Mouse (Mus musculus): ENCODE measurements around the gene Thsd7b. TPM values are rescaled to one million over a fixed set of nuclear protein-coding genes. Genes with fewer than 3 reads are reported as not detected.
A peak's percentile ranks its signal among the peaks of the same experiment; 100 is the strongest.
"Not testable (repeated sequence)": the region's sequence is repeated elsewhere in the genome, so short reads cannot be mapped to it uniquely, and the experiment has no call there.

Gene Thsd7b
- polyA plus RNA-seq, 1 experiment from 2014 or later, result 0.54 TPM

DNA sequence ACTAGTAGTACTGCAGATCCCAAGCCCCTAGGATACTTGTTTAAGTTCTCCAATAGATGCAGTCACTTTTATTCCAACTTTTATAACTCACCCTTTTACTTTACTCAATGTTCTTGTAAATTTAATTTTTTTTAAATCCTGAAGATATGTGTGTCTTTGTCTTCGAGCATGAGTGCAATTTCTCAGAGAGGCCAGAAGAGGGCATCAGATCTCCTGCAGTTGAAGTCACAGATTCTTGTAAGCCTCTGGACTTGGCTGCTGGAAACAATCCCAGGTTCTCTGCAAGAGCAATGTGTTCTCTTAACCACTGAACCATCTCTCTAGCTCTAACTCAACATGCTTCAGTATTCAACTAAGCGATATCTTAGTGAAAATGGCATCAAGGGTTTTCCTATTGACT is 894.2 kb downstream of the Thsd7b start:
- ATAC-seq (ENCODE audit: insufficient read depth) (no peak), DNase-seq (peak; percentile 55)
- Histone ChIP-seq H3K36me3 (ENCODE audit: insufficient read depth) (no peaks in the 10 kb centered on the region), H3K9ac (no peak overlapping the region), H3K4me2 (no peak overlapping the region), H3K27ac (ENCODE audit: low read depth) (no peak overlapping the region), H3K4me3 (ENCODE audit: low read depth, low read length) (no peak overlapping the region), H3K27me3 (ENCODE audit: insufficient read depth, low read length) (no peaks in the 10 kb centered on the region), H3K9me3 (ENCODE audit: low read depth, low read length) (no peaks in the 10 kb centered on the region), H3K4me1 (ENCODE audit: insufficient read depth) (no peaks in the 10 kb centered on the region)
- peak; percentile 56 for TF ChIP-seq CTCF (IDR thresholded peaks at IDR 0.05; ENCODE audit: low read depth)
- WGBS, result 61% methylated on average over 2 of the region's 2 CpGs

GRCm38 (mm10) chr1:130169875-130170274 is 896.8 kb downstream of the Thsd7b start:
- H3K4me3 ChIP-seq (ENCODE audit: low read depth, low read length), result no peak overlapping the region
- H3K27ac ChIP-seq (ENCODE audit: low read depth), result no peak overlapping the region
- H3K4me2 ChIP-seq, result no peak overlapping the region
- no peaks in the 10 kb centered on the region for H3K27me3 ChIP-seq (ENCODE audit: insufficient read depth, low read length)
- H3K9ac ChIP-seq, result no peak overlapping the region
- no peaks in the 10 kb centered on the region for H3K9me3 ChIP-seq (ENCODE audit: low read depth, low read length)
- WGBS, result 58% methylated on average over 6 of the region's 6 CpGs
- no peak for DNase-seq
- no peak for ATAC-seq (ENCODE audit: insufficient read depth)
- no peaks in the 10 kb centered on the region for H3K36me3 ChIP-seq (ENCODE audit: insufficient read depth)
- H3K4me1 ChIP-seq (ENCODE audit: insufficient read depth), result no peaks in the 10 kb centered on the region
- TF ChIP-seq CTCF (IDR thresholded peaks at IDR 0.05; ENCODE audit: low read depth), result no peak

GRCm38 (mm10) chr1:130170290-130170689 is 897.2 kb downstream of the Thsd7b start:
- H3K4me2 ChIP-seq, result no peak overlapping the region
- H3K27ac ChIP-seq (ENCODE audit: low read depth), result no peak overlapping the region
- no peak for DNase-seq
- WGBS, result 56% methylated on average over 1 of the region's 1 CpGs
- ATAC-seq (ENCODE audit: insufficient read depth), result no peak
- H3K4me1 ChIP-seq (ENCODE audit: insufficient read depth), result no peaks in the 10 kb centered on the region
- TF ChIP-seq CTCF (IDR thresholded peaks at IDR 0.05; ENCODE audit: low read depth), result no peak
- H3K9me3 ChIP-seq (ENCODE audit: low read depth, low read length), result no peaks in the 10 kb centered on the region
- no peak overlapping the region for H3K4me3 ChIP-seq (ENCODE audit: low read depth, low read length)
- no peaks in the 10 kb centered on the region for H3K27me3 ChIP-seq (ENCODE audit: insufficient read depth, low read length)
- H3K9ac ChIP-seq, result no peak overlapping the region
- no peaks in the 10 kb centered on the region for H3K36me3 ChIP-seq (ENCODE audit: insufficient read depth)

DNA sequence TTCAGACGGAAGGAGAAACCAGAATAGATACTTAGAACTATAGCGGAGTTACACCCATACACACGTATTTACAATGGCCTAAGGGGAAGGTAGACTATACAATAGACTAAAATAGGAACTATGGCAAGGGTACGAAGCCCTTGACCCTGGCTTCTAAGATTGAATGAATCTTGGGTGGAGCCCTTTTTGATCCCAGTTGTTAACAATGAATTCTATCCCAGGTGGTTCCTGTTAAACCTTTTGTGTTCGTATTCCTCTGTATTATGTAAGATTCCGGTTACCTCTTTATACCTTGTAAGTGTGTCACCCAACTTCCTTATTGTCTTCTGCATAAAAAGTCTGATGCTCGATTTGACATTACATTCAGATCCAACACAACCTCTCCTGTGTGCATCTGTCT is 913.7 kb downstream of the Thsd7b start:
- DNase-seq; H3K27ac ChIP-seq (ENCODE audit: low read depth); ATAC-seq (ENCODE audit: insufficient read depth); H3K4me1 ChIP-seq (ENCODE audit: insufficient read depth); H3K9me3 ChIP-seq (ENCODE audit: low read depth, low read length); H3K9ac ChIP-seq; H3K27me3 ChIP-seq (ENCODE audit: insufficient read depth, low read length); H3K36me3 ChIP-seq (ENCODE audit: insufficient read depth); H3K4me3 ChIP-seq (ENCODE audit: low read depth, low read length); H3K4me2 ChIP-seq: not testable (repeated sequence)
- WGBS, result 87% methylated on average over 7 of the region's 7 CpGs

DNA sequence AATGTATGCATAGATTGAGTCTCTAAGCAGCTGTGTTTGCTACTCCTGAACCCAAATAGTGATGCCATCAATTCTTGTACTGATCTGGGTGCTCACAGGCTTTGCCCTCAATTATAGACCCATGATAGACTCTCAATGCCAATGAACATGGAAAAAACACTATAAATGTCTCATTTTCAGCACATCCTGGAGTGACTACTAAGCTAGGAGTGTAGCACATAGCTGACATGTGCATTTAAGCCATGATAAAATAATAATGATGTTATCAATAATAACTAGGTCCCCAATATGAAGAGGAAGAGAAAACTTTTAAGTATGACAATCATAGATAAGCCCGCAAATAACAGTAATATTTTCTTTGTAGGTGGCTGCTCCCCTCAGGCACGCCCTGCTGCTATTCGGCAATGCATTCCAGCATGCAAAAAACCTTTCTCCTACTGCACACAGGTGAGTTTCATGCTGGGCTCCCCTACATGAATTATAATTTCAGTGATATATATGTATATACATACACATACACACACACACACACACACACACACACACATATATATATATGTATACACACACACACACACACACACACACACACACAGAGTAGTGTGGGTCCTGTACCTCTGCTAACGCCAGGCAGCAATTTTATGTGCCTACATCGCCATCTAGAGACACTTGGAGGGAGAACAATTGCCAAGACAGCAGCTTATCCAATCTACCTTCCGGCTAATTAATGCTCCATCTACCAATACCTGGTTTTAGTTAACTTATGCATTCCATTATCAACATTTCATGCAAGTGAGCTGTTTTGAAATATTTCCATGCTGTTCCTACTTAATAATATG is 919.3 kb downstream of the Thsd7b start:
- peak; percentile 49; the same call in 1 of the 2 replicates for ATAC-seq (ENCODE audit: insufficient read depth)
- no peak overlapping the region for H3K4me3 ChIP-seq (ENCODE audit: low read depth, low read length)
- no peaks in the 10 kb centered on the region for H3K36me3 ChIP-seq (ENCODE audit: insufficient read depth)
- H3K9me3 ChIP-seq (ENCODE audit: low read depth, low read length), result no peaks in the 10 kb centered on the region
- peak; percentile 67 for TF ChIP-seq CTCF (IDR thresholded peaks at IDR 0.05; ENCODE audit: low read depth)
- H3K27me3 ChIP-seq (ENCODE audit: insufficient read depth, low read length), result no peaks in the 10 kb centered on the region
- no peak overlapping the region for H3K4me2 ChIP-seq
- WGBS, result 38% methylated on average over 6 of the region's 6 CpGs
- peak; percentile 82 for DNase-seq
- no peaks in the 10 kb centered on the region; the same call in 1 of the 2 replicates for H3K4me1 ChIP-seq (ENCODE audit: insufficient read depth)
- H3K27ac ChIP-seq (ENCODE audit: low read depth), result no peak overlapping the region
- no peak overlapping the region for H3K9ac ChIP-seq

DNA sequence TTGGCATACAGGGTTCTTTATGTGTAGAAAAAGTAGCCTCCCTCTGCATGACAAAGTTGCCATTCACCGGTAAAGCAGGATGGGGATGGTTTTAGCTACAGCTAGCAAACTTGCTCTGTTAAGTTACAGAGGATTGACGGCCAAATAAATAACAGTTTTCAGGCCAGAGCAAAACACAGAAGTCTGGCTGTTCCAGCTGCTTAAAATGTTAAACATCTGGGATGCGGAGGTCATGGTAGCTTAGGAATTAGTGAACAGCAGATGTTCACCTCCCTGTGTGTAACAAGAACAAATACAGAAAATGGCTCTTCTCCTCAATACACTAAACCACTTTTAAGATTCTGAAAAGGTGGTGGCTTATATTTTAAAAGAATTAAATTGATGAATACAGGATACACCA is 944.3 kb downstream of the Thsd7b start:
- 37% methylated on average over 3 of the region's 3 CpGs for WGBS
- ATAC-seq (ENCODE audit: insufficient read depth) (no peak), DNase-seq (peak; percentile 34)
- no peak overlapping the region for H3K27ac ChIP-seq (ENCODE audit: low read depth)
- H3K36me3 ChIP-seq (ENCODE audit: insufficient read depth), result no peaks in the 10 kb centered on the region
- no peaks in the 10 kb centered on the region for H3K27me3 ChIP-seq (ENCODE audit: insufficient read depth, low read length)
- H3K4me2 ChIP-seq, result no peak overlapping the region
- no peaks in the 10 kb centered on the region; the same call in 1 of the 2 replicates for H3K4me1 ChIP-seq (ENCODE audit: insufficient read depth)
- no peak overlapping the region for H3K9ac ChIP-seq
- H3K9me3 ChIP-seq (ENCODE audit: low read depth, low read length), result no peaks in the 10 kb centered on the region
- H3K4me3 ChIP-seq (ENCODE audit: low read depth, low read length), result no peak overlapping the region
- TF ChIP-seq CTCF (IDR thresholded peaks at IDR 0.05; ENCODE audit: low read depth), result no peak

GRCm38 (mm10) chr1:130222904-130223303 is 949.8 kb downstream of the Thsd7b start:
- ATAC-seq (ENCODE audit: insufficient read depth) (peak; percentile 73), DNase-seq (peak; percentile 25)
- no peak overlapping the region for H3K4me3 ChIP-seq (ENCODE audit: low read depth, low read length)
- H3K4me1 ChIP-seq (ENCODE audit: insufficient read depth), result no peaks in the 10 kb centered on the region
- no peak for TF ChIP-seq CTCF (IDR thresholded peaks at IDR 0.05; ENCODE audit: low read depth)
- H3K27me3 ChIP-seq (ENCODE audit: insufficient read depth, low read length), result no peaks in the 10 kb centered on the region
- 29% methylated on average over 2 of the region's 2 CpGs for WGBS
- no peak overlapping the region for H3K27ac ChIP-seq (ENCODE audit: low read depth)
- no peak overlapping the region for H3K4me2 ChIP-seq
- no peaks in the 10 kb centered on the region for H3K9me3 ChIP-seq (ENCODE audit: low read depth, low read length)
- H3K36me3 ChIP-seq (ENCODE audit: insufficient read depth), result no peaks in the 10 kb centered on the region
- H3K9ac ChIP-seq, result no peak overlapping the region
